8 mouse cellular contexts compared by ENCODE assay signal in the genomic region with DNA sequence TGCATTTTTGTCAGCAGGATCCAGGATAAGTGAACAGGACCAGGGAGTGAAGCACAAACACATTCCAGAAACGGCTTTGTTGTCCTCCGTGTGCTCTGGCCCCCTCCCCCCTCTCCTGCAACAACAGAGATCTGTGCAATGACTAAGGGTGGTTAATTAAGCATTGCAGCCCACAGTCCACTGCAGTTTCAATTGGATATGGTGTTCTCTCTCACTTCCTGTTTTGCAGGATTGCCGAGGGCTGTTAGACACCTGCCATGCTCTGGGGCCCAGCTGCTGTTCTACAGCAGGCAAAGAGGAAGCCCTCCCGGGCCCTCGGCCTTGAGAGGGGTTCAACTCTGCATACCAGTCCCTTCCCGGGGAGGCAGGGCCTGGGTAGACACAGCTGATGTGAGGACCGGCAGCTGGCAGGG.
DNase-seq lines count a peak whose midpoint lies in the region; ATAC-seq lines count a peak whose summit lies in the region.

No protein-coding gene starts in this region.

- H3K4me2 ChIP-seq in limb, embryonic 15.5 days = no peak overlapping the region
- H3K4me2 ChIP-seq in neural tube, embryonic 11.5 days (ENCODE audit: low read depth) = no peak overlapping the region

- 0 out of 2 replicates have a peak, but pooled peaks have one; percentile 7 for ATAC-seq in limb, embryonic 15.5 days (ENCODE audit: insufficient number of reproducible peaks, low FRiP score, low TSS enrichment, low read depth)
- ATAC-seq in neural tube, embryonic 11.5 days (ENCODE audit: insufficient read depth, low FRiP score, low TSS enrichment) = peak; percentile 78

- H3K9me3 ChIP-seq in hindbrain, embryonic 10.5 days = no peaks in the 10 kb centered on the region
- no peaks in the 10 kb centered on the region for H3K9me3 ChIP-seq in limb, embryonic 15.5 days
- H3K9me3 ChIP-seq in neural tube, embryonic 11.5 days (ENCODE audit: control insufficient read depth, low read length) = no peaks in the 10 kb centered on the region

- H3K4me1 ChIP-seq in hindbrain, embryonic 10.5 days (replicated peaks) = peaks cover 28% of the 10 kb centered on the region
- H3K4me1 ChIP-seq in limb, embryonic 15.5 days = 0 out of 2 replicates have a peak, but pooled peaks cover 4% of the 10 kb centered on the region
- peaks cover 3% of the 10 kb centered on the region; the same call in 1 of the 2 replicates for H3K4me1 ChIP-seq in neural tube, embryonic 11.5 days (ENCODE audit: control insufficient read depth, insufficient read depth, low read length)

- no peak overlapping the region for H3K4me3 ChIP-seq in hindbrain, embryonic 10.5 days
- no peak overlapping the region for H3K4me3 ChIP-seq in limb, embryonic 15.5 days
- no peak overlapping the region for H3K4me3 ChIP-seq in neural tube, embryonic 11.5 days (ENCODE audit: low read depth, low read length)

- H3K27me3 ChIP-seq in hindbrain, embryonic 10.5 days (ENCODE audit: insufficient read depth, poor library complexity, severe bottlenecking) = peaks cover 18% of the 10 kb centered on the region
- peaks cover 3% of the 10 kb centered on the region; the same call in 1 of the 2 replicates for H3K27me3 ChIP-seq in limb, embryonic 15.5 days
- no peaks in the 10 kb centered on the region for H3K27me3 ChIP-seq in neural tube, embryonic 11.5 days (ENCODE audit: control insufficient read depth, insufficient read depth, low read length)

- peak overlapping the region; percentile 70 for H3K27ac ChIP-seq in hindbrain, embryonic 10.5 days
- H3K27ac ChIP-seq in limb, embryonic 15.5 days = no peak overlapping the region
- no peak overlapping the region for H3K27ac ChIP-seq in neural tube, embryonic 11.5 days (ENCODE audit: low read depth, low read length)

- peak; percentile 57 to 76 for DNase-seq in adrenal gland, adult (ENCODE audit: inconsistent age in 2 of 2, low spot score in 1 of 2)
- DNase-seq in adrenal gland, adult 18-20 months (ENCODE audit: low spot score in 2 of 2) = no peak
- peak; percentile 13 for DNase-seq in right cerebral cortex, adult 18-20 months
- no peak for DNase-seq in right cerebral cortex, postnatal 14 days
- DNase-seq in hindbrain, embryonic 10.5 days (ENCODE audit: low spot score) = peak; percentile 54
- peak; percentile 50 for DNase-seq in neural tube, embryonic 11.5 days (ENCODE audit: low spot score)
- DNase-seq in thymus, postnatal 25 days = peak; percentile 85

- H3K36me3 ChIP-seq in hindbrain, embryonic 10.5 days = no peaks in the 10 kb centered on the region
- no peaks in the 10 kb centered on the region for H3K36me3 ChIP-seq in limb, embryonic 15.5 days
- no peaks in the 10 kb centered on the region for H3K36me3 ChIP-seq in neural tube, embryonic 11.5 days (ENCODE audit: control insufficient read depth, insufficient read depth, low read length)

- WGBS in hindbrain, embryonic 10.5 days = 19% methylated on average over 7 of the region's 7 CpGs
- 11% methylated on average over 7 of the region's 7 CpGs for WGBS in limb, embryonic 15.5 days
- 16% methylated on average over 7 of the region's 7 CpGs for WGBS in neural tube, embryonic 11.5 days

- H3K9ac ChIP-seq in limb, embryonic 15.5 days = no peak overlapping the region
- H3K9ac ChIP-seq in neural tube, embryonic 11.5 days (ENCODE audit: low read length) = no peak overlapping the region

Comparison
In these comparisons a context has a peak if more than half of its experiments do, and no peak if none do; other contexts are left out.
1. DNase-seq: peak in adrenal gland, adult (2 of 2), right cerebral cortex, adult 18-20 months (single experiment), hindbrain, embryonic 10.5 days (single experiment), neural tube, embryonic 11.5 days (single experiment) and thymus, postnatal 25 days (single experiment); none in adrenal gland, adult 18-20 months (0 of 2) and right cerebral cortex, postnatal 14 days (single experiment).